Mouse (Mus musculus) gastrocnemius, postnatal 10 days (tissue): Measurements from ENCODE around the gene Fbxo2. TPM values are rescaled to one million over a fixed set of nuclear protein-coding genes. Genes with fewer than 3 reads are reported as not detected.
A peak's percentile ranks its signal among the peaks of the same experiment; 100 is the strongest.
"Not testable (repeated sequence)": the region's sequence is repeated elsewhere in the genome, so short reads cannot be mapped to it uniquely, and the experiment has no call there.

Experiments
- DNase-seq: peaks from one replicate; pipeline ENCODE4 v3.0.0; 2021; ENCODE audit warnings: mixed read lengths
- long read RNA-seq, 2 experiments: library from polyadenylated mRNA; stranded (forward); transcript quantifications; one replicate each; pipeline ENCODE4 v2.0.0; 2021
- total RNA-seq, 2 experiments: library from RNA; stranded (reverse); gene quantifications; 2 replicates each; pipeline ENCODE4 v1.2.3; 2021

Fbxo2 gene
- under 1 TPM in 1 of 2 experiments, not detected in 1; 0.31 TPM for total RNA-seq
- long read RNA-seq, experiment 1, partial matches to known transcripts = 0 of 1 reads
- long read RNA-seq, experiment 1, other reads (novel, unspliced or antisense) = 0 of 1 reads
- long read RNA-seq, experiment 2 = 0 reads

- DNase-seq = no peak
Measured at GRCm38 (mm10) chr4:148160436-148161390, at the start of gene Fbxo2, which contains the start of gene Fbxo44. TSS of gene Fbxo2 (plus strand) at chr4:148160621. TSS of gene Fbxo44 (minus strand) at chr4:148160482.

DNA sequence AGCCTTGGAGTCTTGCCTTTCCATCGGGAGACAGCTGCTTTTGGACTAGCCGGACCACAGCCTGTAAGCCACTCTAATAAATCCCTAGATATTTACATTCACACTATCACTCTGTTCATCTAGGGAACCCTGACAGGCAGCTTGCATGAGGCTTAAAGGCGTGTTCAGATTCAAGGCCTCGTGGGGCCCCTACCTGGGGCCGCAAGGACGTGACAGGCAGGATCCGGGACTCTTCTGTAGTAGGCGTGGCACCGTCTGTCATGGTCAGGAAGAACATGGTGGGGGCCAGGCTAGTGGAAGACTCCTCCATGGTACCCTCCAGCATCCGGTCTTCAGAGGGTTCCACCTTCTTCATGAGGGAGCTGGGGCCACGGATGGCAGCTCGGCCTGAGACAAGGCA, 47.9 kb upstream of the Fbxo2 start:
- DNase-seq = no peak

DNA sequence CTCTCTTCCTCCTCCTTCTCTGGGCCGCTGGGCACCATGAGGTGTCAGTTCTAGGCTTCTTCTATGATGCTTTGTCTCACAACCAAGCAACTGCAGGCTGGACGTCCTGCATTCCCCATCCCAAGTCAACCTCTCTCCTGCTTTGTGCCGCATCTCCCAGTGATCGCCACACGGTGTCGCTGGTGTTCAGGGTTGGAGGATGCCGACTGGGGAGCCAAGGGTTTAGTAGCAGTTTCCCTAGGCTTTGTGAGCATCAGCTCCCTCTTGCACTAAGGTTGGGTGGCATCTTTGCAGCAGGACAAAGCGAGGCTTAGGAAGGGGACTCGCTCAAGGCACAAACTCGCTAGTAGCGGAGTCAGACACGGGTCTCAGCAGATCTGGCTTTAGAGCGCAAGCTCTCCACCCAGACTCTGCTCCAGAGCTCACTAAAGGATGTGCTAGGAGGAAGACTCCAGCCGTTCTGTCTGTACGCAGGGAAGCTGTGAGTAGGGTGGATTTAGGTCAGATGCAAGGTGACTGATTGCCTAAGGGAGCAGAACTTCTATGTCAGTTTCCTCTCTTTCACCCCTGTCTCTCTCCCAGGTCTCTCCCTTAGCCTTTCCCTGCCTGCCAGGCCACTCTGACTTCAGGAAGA, 45.5 kb upstream of the Fbxo2 start:
- peak; percentile 88 for DNase-seq

- DNase-seq = peak; percentile 32
Measured at GRCm38 (mm10) chr4:148115467-148115866, 45.0 kb upstream of the Fbxo2 start.

DNA sequence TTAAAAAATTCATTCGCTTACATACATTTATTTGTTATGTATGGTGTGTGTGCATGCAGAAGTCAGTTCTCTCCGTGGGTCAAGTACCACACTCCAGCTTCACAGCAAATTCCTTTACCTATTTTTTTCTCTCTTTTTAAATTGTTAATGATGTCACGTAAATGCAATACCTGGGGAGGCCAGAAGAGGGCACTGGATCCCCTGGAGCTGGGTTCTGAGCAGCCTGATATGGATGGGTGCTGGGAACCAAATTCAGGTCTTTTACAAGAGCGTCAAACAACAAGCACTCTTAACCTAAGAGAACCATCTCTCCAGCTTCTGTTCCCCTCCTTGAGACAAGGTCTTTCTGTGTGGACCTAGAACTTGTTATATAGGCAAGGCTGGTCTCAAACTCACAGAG, 43.8 kb upstream of the Fbxo2 start:
- DNase-seq = no peak

DNA sequence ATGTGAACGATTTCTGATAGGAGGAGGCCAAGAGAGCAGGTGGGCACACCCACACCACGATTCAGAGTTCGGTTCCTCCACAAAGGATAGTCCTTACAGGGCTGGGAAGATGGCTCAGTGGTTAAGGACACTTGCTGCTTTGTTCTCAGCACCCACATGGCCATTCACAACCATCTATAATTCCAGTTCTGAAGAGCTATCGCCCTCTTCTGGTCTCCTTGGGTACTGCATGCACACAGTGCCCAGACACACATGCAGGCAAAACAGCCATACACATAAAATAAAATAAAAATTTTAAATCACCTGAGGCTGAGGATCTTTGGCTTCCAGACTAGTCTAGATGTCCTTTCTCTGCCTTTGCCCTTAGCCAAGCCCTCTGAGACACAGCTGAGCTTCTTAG, 43.0 kb upstream of the Fbxo2 start:
- DNase-seq = no peak

DNA sequence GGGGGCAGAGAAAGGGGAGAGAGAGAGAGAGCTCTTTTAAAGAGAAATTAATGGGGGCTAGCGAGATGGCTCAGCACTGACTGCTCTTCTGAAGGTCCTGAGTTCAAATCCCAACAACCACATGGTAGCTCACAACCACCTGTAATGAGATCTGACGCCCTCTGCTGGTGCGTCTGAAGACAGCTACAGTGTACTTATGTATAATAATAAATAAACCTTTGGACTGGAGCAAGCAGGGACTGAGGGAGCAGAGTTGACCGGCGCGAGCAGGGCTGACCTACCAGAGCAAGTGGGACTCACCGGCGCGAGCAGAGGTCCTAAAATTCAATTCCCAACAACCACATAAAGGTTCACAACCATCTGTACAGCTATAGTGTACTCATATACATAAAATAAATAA, 40.8 kb upstream of the Fbxo2 start:
- not testable (repeated sequence) for DNase-seq

GRCm38 (mm10) chr4:148120555-148120954, 39.9 kb upstream of the Fbxo2 start:
- DNase-seq = no peak

GRCm38 (mm10) chr4:148121362-148121761, 39.1 kb upstream of the Fbxo2 start:
- DNase-seq = peak; percentile 45

DNA sequence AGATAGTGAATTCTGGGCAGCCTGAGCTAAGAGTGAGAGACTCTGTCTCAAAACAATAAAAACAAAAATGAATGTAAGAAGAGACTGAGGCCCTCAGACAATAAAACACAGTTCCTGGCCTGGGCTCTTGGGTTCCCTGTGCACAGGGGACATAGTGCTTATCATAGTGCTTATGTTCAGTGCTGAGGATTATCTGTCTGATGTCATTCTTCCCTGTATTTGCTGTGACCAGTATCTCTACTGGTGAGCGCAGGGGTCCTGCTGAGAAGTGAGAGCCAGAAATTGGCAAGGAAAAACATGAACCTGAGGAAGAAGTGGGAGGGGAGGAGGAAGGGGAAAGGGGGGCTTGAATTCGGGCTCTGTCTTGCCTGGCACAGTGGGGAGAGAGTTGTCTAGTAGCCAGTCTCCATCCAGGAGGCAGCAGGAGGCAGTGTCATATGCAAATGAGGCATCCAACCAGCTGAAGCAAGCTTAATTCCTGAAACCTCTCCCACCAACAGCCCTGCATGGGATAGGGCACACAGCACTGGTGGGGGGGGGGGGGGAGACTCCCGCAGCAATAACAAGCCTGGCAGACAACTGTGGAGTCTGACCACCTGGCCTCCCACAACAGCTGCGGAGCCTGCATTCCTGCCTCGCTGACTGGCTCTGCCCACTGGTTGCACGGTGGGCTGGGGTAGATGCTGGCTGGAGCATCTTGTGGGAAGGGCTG, 38.3 kb upstream of the Fbxo2 start:
- no peak for DNase-seq

GRCm38 (mm10) chr4:148122694-148123066, 37.7 kb upstream of the Fbxo2 start:
- DNase-seq = no peak

DNA sequence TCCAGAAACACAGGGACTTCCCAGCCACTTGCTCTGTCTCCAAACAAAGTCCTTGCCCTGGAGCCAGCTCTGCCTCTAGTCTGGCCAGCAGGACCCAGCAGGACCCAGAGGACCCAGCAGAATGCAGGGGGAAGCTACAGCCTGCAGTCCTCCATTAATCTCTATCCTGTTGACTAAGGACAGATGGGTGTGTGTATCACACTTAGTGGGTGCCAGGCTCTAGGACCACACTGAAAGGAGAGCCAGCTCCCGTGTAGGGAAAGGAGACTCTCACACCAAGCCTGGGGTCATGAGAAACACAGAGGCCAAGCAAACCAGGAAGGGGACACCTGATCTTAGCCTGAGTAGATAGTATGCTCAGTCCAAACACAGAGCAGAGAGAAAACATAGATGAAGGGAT, 32.2 kb upstream of the Fbxo2 start:
- DNase-seq = no peak

DNA sequence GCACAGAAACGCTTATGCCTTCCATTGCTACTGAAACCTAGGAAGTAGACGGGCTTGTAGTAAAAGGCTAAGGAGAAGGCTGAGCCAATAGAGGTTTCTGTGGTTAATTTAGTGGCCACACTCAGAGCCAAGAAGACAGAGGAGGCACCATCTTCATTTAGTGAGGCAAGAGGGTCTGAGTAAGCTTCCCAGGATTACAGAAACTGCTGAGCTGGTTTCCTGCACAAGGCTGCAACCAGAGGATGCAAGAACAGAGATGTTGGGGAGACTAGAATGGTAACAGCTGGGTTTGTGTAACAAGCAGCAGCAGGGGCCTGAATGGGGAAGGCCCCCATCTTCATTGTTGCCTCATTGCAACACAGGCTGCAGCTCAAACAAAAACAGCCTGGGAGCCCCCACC, 31.7 kb upstream of the Fbxo2 start:
- no peak for DNase-seq

DNA sequence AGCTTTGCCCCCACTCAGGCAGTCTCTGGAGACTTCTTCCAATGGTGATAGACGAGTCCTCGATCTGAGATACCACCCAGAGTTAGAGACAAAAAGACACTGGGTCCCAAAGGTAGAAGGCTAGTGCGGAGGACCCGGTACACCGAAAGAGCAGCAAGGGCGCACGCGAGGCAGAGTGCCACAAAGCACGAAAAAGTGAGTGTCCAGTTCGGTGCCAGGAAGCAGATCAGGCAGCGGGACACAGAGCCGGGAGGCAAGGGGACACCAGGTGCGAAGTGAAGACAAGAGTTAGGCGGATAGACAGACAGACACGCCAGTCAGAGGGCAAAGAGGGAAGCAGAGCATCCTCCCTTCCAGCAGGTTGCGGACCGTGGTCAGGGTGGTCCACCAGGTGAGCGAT, 30.3 kb upstream of the Fbxo2 start, which contains the start of gene Mad2l2:
Gene Mad2l2, plus strand, starts transcription at position 252 of the 400 bp plus-strand sequence.
- no peak for DNase-seq

GRCm38 (mm10) chr4:148130561-148131413, 29.6 kb upstream of the Fbxo2 start, which contains the start of gene Draxin:
TSS of gene Draxin (minus strand) at chr4:148130698.
- peak; percentile 36 for DNase-seq

GRCm38 (mm10) chr4:148131497-148132081, 28.8 kb upstream of the Fbxo2 start:
- DNase-seq = no peak

DNA sequence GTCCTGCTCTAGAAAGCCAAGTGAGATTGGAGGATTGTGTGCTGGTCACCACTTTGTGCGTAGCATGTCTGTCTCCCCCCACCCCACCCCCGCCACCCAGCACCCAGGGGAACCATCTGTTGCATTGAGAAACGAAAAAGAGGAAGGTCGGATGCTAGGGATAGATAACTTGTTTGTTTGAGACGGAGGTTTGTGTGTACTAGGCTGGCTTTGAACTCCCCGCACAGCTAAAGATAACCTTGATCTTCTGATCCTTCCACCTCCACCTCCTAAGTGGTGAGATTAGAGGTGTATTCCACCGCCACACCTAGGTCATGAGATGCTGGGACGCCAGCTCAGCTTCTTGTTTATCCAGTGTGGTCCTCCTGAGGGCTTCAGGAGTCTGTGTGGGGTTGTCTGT, 25.4 kb upstream of the Fbxo2 start:
- no peak for DNase-seq

DNA sequence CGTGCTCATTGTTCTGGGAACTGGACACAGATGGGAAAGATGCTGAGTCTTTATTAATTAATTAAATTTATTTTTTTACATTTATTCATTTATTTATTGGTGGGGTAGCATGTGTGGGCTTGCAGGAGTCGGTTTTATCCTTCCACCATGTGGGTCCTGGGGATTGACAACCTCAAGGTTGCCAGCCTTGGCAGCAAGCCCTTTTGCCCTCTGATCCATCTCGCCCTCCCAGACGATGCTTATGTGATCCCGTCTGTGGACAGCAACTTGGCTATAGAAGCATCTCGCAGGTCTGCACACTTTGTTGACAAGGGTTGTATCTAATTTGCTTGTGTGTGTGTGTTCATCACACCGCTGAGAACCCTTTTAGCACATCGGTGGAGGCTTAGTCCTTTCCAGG, 22.9 kb upstream of the Fbxo2 start:
- no peak for DNase-seq

DNA sequence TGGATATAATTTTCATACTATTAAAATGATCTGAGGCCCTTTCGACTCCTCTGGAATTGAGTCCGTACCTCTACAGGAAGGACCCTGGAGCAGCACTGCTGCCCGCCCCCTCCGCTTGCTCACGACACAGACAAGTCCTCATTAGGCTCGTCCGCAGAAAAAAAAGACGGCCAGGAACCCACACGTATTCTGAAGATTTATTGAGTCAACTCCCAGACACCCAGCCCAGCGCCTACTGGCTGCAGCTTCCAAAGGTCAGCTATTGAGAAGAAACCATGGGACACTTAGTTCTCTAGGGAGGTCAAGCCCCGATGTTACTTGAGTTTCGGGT, 20.7 kb upstream of the Fbxo2 start:
- DNase-seq = no peak

DNA sequence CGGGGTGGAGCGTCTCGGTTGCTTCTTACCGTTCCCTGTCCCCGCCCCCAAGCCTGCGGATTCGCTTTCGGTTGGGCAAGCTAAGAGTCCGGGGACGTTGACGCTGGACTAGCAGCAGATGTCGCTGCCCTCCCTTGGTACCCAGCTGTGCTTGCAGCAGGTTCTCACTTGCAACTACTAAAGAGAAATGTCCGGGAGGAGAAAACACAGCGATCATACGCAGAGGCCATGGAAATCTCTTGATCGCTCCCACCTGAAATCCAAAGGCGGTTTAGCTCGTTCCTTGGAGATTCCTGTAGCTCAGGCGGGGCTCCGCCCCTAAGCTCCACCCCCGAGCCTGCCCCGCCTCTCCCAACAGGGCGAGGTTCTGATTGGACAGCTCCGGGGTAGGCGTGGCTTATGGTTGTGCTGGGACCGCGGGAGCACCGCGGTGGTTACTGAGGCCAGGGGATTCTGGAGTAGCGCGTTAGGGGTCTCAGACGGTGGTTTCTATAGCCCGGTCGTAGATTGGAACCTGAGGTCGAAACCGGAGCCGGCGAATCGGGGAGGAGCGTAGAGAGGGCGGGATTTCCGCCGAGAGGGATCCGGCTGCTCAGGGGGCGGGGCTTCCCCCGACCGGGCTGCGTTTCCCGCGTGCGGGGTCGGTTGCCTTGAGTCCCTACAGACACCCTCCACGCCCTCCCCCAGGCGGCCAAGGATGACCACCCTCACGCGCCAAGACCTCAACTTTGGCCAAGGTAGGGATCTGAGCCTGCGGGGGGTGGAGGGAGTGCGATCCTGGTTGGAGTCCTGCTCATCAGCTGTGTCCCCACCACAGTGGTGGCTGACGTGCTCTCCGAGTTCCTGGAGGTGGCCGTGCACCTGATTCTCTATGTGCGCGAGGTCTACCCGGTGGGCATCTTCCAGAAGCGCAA, 20.1 kb upstream of the Fbxo2 start:
- DNase-seq = peak; percentile 91
